Mouse (Mus musculus) intestine, embryonic 15.5 days (tissue): ENCODE results near the gene Lats2. TPM values are rescaled to one million over a fixed set of nuclear protein-coding genes. Genes with fewer than 3 reads are reported as not detected.

Source experiments
- ATAC-seq: fragments of 200-750 bp; cut with Nextera tagmentation; 2 replicates; pipeline ENCODE4 v1.8.0; 2017; ENCODE audit warnings: moderate TSS enrichment, moderate library complexity
- H3K27ac ChIP-seq: fragments of 300-500 bp; sonication (generic); 2 replicates; pipeline ENCODE4 v1.5.1; 2015; ENCODE audit warnings: mild to moderate bottlenecking, inconsistent platforms
- H3K27me3 ChIP-seq: fragments of 300-500 bp; sonication (generic); replicated peaks from 2 replicates; pipeline ENCODE4 v1.6.1; 2015; ENCODE audit warnings: inconsistent platforms
- H3K36me3 ChIP-seq: fragments of 300-500 bp; sonication (generic); 2 replicates; pipeline ENCODE4 v1.6.1; 2015; ENCODE audit warnings: inconsistent platforms
- H3K4me1 ChIP-seq: fragments of 300-500 bp; sonication (generic); replicated peaks from 2 replicates; pipeline ENCODE4 v1.6.1; 2015; ENCODE audit warnings: inconsistent platforms
- H3K4me2 ChIP-seq: fragments of 300-500 bp; sonication (generic); replicated peaks from 2 replicates; pipeline ENCODE4 v1.6.1; 2015; ENCODE audit warnings: mild to moderate bottlenecking, inconsistent platforms
- H3K4me3 ChIP-seq: fragments of 300-500 bp; sonication (generic); replicated peaks from 2 replicates; pipeline ENCODE4 v1.5.1; 2015; ENCODE audit warnings: inconsistent platforms
- H3K9ac ChIP-seq: fragments of 300-500 bp; sonication (generic); 2 replicates; pipeline ENCODE4 v1.6.1; 2015; ENCODE audit warnings: inconsistent platforms
- H3K9me3 ChIP-seq: fragments of 300-500 bp; sonication (generic); 2 replicates; pipeline ENCODE4 v1.6.1; 2016; ENCODE audit warnings: inconsistent platforms
- WGBS: fragments of 180-500 bp; shearing (Covaris S2); methylation state at CpG from one replicate; pipeline ENCODE4 v1.1.7; 2015; 5-methylcytosine and 5-hydroxymethylcytosine counted together
- polyA plus RNA-seq: library from polyadenylated mRNA; unstranded; fragments of >200 nt; fragmentation: Nextera tagmentation; extraction: Ambion mirVana; gene quantifications from 2 replicates; pipeline ENCODE4 v1.2.1, GENCODE M21; 2015

Gene Lats2
- polyA plus RNA-seq, 1 experiment from 2014 or later = 16.9 TPM

DNA sequence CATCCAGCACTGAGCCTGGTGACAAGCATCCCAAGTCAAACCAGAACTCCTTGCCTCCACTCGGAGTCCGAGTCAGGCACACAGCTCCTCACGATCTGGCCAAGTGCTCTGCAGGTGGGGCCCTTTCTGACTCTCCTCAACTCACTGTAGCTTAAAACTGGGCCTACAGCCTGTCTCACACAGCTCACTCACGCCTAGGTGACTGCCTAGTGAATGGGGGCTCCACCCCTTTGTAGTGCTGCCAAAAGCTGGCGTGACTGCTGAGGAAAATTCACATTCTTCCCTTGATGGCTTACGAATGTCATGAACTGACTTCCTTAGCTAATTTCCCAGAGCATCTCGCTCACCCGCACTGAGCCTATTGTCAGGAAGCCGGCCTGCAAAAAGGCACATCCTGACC lies 27.7 kb downstream of the Lats2 start:
- H3K4me3 ChIP-seq = no peak overlapping the region
- H3K4me1 ChIP-seq = peaks cover 34% of the 10 kb centered on the region
- H3K27ac ChIP-seq = peak overlapping the region; percentile 77
- H3K36me3 ChIP-seq = peaks cover 6% of the 10 kb centered on the region; the same call in 1 of the 2 replicates
- 0 out of 2 replicates have a peak, but pooled peaks cover 5% of the 10 kb centered on the region for H3K9me3 ChIP-seq
- peak overlapping the region; percentile 17; the same call in 1 of the 2 replicates for H3K9ac ChIP-seq
- peak; percentile 64 for ATAC-seq
- no peaks in the 10 kb centered on the region for H3K27me3 ChIP-seq
- 34% methylated on average over 9 of the region's 9 CpGs for WGBS
- H3K4me2 ChIP-seq = peak overlapping the region; percentile 30; the same call in 1 of the 2 replicates

DNA sequence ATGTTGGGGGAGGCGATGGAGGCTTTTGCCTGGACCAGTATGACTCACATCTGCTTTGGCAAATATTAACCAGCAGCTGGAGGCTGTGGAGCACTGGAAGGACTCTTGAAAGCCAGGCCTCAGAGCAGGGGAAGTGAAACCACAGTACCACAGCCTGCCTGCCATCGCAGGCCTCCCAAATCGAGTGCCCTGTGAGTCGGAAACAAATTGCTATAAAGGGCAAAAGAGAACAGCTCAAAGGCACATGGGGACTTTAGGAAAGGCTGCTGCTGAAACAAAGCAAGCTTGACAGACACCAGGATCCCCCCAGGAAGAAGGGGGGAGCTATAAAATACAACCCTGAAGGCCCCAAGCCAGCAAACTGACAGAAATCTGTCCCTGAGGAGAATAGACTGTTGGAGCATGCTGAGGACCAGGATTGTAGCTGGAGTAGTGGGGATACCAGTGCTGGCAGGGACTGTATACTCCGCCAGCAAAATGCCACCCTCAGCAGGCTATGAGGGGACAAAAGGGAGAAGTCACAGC lies 28.2 kb downstream of the Lats2 start:
- Histone ChIP-seq H3K9ac (peak overlapping the region; percentile 17; the same call in 1 of the 2 replicates), H3K27ac (peak overlapping the region; percentile 77), H3K27me3 (no peaks in the 10 kb centered on the region), H3K4me3 (no peak overlapping the region), H3K4me1 (peaks cover 30% of the 10 kb centered on the region), H3K9me3 (0 out of 2 replicates have a peak, but pooled peaks cover 5% of the 10 kb centered on the region), H3K36me3 (peaks cover 6% of the 10 kb centered on the region; the same call in 1 of the 2 replicates), H3K4me2 (peak overlapping the region; percentile 30; the same call in 1 of the 2 replicates)
- 40% methylated on average over 5 of the region's 5 CpGs for WGBS
- ATAC-seq = peak; percentile 94

DNA sequence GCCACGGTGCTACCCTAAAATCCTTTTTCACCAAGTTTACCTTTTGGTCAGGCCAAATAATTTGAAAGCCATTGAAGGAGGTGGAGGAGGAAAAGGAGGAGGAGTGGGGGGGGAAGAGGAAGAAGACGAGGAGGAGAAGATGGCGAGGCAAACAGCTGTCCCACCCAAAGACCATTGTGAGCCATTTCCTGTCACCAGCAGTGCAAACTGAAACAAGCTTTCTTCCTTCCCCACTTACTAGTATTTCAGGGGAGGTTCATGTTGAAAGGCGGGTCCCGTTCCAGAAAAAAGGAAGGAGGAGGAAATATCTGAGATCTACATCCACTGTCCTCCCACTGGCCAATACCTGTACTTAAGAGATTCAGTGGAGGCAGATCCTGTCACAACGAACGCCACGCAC lies 28.8 kb downstream of the Lats2 start:
- peak overlapping the region; percentile 77 for H3K27ac ChIP-seq
- H3K4me1 ChIP-seq = peaks cover 25% of the 10 kb centered on the region

DNA sequence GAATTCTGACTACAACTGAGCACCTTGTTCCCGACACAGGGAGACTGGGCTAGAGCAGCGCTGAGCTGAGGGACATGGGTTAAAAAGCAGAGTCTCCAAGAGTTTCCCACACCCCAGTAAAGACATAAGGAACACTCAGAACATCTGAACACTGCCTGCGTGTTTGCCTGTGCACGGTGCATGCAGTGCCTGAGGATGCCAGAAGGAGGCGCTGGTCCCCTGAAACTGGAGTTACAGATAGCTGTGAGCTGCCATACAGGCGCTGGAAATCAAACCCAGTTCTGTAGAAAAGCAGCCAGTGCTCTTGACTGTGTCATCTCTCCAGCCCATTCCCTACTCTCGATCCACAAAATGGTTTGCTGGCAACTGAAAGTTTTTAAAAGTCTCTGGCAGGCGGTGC lies 32.0 kb downstream of the Lats2 start:
- Histone ChIP-seq H3K4me1 (peaks cover 18% of the 10 kb centered on the region), H3K9me3 (0 out of 2 replicates have a peak, but pooled peaks cover 5% of the 10 kb centered on the region), H3K4me3 (no peak overlapping the region), H3K27ac (no peak overlapping the region), H3K36me3 (peaks cover 6% of the 10 kb centered on the region; the same call in 1 of the 2 replicates), H3K27me3 (no peaks in the 10 kb centered on the region), H3K4me2 (no peak overlapping the region), H3K9ac (no peak overlapping the region)
- WGBS = 77% methylated on average over 8 of the region's 8 CpGs
- ATAC-seq = no peak

More for the DNA sequence above, 28.8 kb downstream of the Lats2 start:
- Histone ChIP-seq H3K9me3 (0 out of 2 replicates have a peak, but pooled peaks cover 5% of the 10 kb centered on the region), H3K9ac (no peak overlapping the region), H3K36me3 (peaks cover 6% of the 10 kb centered on the region; the same call in 1 of the 2 replicates), H3K4me3 (no peak overlapping the region), H3K4me2 (no peak overlapping the region), H3K27me3 (no peaks in the 10 kb centered on the region)
- ATAC-seq = no peak
- WGBS = 70% methylated on average over 8 of the region's 8 CpGs

DNA sequence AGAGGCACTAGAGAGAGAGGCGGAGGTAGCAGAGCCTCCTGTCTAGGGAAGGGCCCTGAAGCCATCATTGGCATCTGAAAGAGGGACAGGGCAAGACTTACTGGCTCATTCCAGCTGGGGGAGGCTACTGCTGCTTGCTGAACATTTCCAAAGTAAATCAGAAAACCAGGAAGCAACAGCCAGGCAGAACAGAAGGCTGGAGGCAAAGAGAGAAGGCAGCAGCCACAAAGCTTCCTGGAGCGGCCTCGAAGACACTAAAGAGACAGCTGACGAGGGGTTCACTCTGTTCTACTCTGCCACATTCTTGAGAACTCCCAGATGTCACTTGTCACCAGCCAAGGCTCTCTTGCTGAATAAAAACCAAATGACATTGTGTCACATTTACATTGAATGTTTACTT lies 33.7 kb downstream of the Lats2 start:
- no peak for ATAC-seq
- WGBS = 70% methylated on average over 4 of the region's 4 CpGs

DNA sequence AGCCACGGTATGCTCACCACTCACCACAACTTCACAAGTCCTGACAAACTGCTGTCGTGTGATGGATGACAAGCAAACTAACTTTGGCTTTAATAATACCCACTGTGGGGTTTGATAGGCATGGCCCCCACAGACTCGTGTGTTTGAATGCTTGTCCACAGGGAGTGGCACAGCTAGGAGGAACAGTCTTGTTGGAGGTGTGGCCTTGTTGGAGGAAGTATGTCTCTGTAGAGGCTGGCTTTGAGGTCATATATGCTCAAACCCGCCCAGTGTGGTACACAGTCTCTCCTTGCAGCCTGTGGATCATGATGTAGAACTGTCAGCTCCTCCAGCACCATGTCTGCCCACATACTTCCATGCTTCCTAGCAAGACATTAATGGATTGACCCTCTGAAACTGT lies 39.9 kb downstream of the Lats2 start:
- no peaks in the 10 kb centered on the region for H3K9me3 ChIP-seq
- no peak overlapping the region for H3K4me3 ChIP-seq
- ATAC-seq = no peak
- WGBS = 74% methylated on average over 4 of the region's 4 CpGs
- no peaks in the 10 kb centered on the region for H3K27me3 ChIP-seq
- H3K36me3 ChIP-seq = peaks cover 3% of the 10 kb centered on the region; the same call in 1 of the 2 replicates
- no peaks in the 10 kb centered on the region for H3K4me1 ChIP-seq
- H3K27ac ChIP-seq = no peak overlapping the region
- no peak overlapping the region for H3K4me2 ChIP-seq
- no peak overlapping the region for H3K9ac ChIP-seq

More for the DNA sequence above, 33.7 kb downstream of the Lats2 start:
- Histone ChIP-seq H3K36me3 (peaks cover 6% of the 10 kb centered on the region; the same call in 1 of the 2 replicates), H3K4me3 (no peak overlapping the region), H3K9ac (no peak overlapping the region), H3K27me3 (no peaks in the 10 kb centered on the region), H3K4me2 (no peak overlapping the region), H3K4me1 (0 out of 2 replicates have a peak, but pooled peaks cover 1% of the 10 kb centered on the region), H3K9me3 (0 out of 2 replicates have a peak, but pooled peaks cover 5% of the 10 kb centered on the region), H3K27ac (no peak overlapping the region)

DNA sequence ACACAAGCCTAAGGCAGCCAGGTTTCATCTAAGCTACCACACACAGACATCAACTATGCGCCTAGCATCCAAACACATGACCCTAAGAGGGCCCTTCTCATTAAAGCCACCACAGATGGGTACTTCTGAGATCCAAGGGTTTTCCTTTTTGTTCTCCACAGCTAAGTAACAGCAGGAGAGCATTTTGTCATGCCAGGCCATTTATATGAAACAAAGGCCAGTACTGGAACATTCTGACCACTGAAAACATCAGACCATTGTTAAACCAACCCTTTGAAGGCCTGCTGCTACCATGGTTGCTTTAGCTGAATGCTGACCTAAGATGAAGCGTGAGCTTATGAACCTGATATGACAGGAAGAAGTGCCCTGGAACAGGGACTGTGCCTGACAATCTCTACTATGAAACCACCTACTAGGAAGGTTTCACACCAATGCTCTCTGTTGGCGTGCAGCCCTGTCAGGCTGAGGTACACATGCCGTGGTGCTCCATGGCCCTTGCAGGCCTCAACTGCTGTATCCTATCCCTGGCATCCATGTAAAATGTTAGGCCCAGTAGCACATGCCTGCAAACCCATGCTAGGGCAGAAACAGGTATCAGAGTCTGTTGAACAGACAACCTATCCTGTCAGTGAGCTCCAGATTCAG lies 41.5 kb downstream of the Lats2 start:
- WGBS = 96% methylated on average over 4 of the region's 4 CpGs
- H3K27ac ChIP-seq = no peak overlapping the region

DNA sequence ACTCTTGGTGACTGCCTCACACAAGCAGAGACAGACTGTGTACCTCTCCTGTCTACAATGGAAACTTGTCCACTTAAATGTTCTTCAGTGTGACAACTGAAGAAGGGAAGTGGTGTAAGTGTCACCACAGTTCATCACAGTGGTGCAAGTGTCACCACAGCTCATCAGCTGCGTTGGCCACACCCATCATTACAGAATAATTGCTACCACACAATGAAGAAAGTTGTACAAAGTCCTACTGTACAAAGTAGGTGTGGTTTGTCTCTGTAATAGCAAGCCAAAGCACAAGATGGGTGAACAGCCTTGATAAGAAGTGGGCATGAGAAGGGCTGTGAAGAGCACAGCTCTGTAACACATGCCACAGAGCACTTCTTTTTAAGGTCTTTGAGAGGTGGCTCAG lies 45.3 kb downstream of the Lats2 start:
- Histone ChIP-seq H3K9me3 (no peaks in the 10 kb centered on the region), H3K4me3 (no peak overlapping the region), H3K9ac (no peak overlapping the region), H3K4me2 (no peak overlapping the region), H3K4me1 (0 out of 2 replicates have a peak, but pooled peaks cover 3% of the 10 kb centered on the region), H3K36me3 (peaks cover 3% of the 10 kb centered on the region; the same call in 1 of the 2 replicates), H3K27ac (no peak overlapping the region), H3K27me3 (no peaks in the 10 kb centered on the region)
- peak; percentile 61 for ATAC-seq
- WGBS = 71% methylated on average over 1 of the region's 1 CpGs

More for the DNA sequence above, 41.5 kb downstream of the Lats2 start:
- H3K27me3 ChIP-seq = no peaks in the 10 kb centered on the region
- no peak for ATAC-seq
- no peak overlapping the region for H3K4me2 ChIP-seq
- H3K9me3 ChIP-seq = no peaks in the 10 kb centered on the region
- H3K4me3 ChIP-seq = no peak overlapping the region
- no peaks in the 10 kb centered on the region for H3K4me1 ChIP-seq
- no peak overlapping the region for H3K9ac ChIP-seq
- peaks cover 3% of the 10 kb centered on the region; the same call in 1 of the 2 replicates for H3K36me3 ChIP-seq

DNA sequence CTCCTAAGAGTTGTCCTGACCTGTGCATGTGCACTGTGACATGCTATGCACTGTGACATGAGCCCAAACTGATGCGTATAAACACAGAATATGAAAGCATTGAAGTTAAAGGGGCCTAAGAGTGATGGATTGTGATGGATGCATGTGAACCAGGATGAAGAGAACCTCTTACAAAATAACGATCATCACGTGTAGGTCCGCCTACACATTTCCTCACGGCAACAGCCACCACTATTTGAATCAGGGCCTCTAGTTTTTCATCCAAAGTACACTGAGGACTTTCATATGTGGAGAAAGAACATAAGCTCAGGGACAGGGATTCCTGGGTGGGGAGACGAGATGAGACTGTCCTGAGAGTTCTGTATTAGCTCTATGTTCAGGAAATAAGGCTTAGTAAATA lies 47.1 kb downstream of the Lats2 start:
- Histone ChIP-seq H3K4me3 (no peak overlapping the region), H3K4me1 (peaks cover 15% of the 10 kb centered on the region), H3K36me3 (no peaks in the 10 kb centered on the region), H3K27ac (no peak overlapping the region), H3K9ac (no peak overlapping the region), H3K4me2 (no peak overlapping the region), H3K9me3 (no peaks in the 10 kb centered on the region), H3K27me3 (no peaks in the 10 kb centered on the region)
- ATAC-seq = no peak
- 83% methylated on average over 6 of the region's 6 CpGs for WGBS

DNA sequence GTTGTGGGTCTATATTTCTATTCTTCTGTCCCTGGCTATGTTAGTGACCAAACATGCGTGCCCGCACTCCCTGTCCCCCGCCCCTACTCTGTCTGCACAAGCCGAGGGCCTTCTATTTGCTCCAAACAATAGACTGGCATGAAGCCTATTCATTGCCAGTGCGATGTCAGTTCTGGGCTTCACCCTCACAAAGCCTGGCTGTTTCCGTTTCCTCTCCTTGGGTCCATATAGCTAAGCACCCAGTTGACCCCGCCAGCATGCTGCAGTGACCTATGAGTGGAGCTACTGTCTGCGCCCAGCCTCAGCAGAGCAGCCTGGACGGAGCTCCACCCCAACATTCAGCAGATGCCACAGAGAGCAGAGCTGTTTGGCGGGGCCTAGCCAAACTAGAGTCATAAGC lies 49.0 kb downstream of the Lats2 start:
- H3K9me3 ChIP-seq = no peaks in the 10 kb centered on the region
- H3K4me3 ChIP-seq = no peak overlapping the region
- H3K27me3 ChIP-seq = no peaks in the 10 kb centered on the region
- 70% methylated on average over 10 of the region's 10 CpGs for WGBS
- H3K27ac ChIP-seq = no peak overlapping the region
- no peaks in the 10 kb centered on the region for H3K36me3 ChIP-seq
- H3K4me2 ChIP-seq = no peak overlapping the region
- peaks cover 15% of the 10 kb centered on the region for H3K4me1 ChIP-seq
- ATAC-seq = no peak
- H3K9ac ChIP-seq = no peak overlapping the region

DNA sequence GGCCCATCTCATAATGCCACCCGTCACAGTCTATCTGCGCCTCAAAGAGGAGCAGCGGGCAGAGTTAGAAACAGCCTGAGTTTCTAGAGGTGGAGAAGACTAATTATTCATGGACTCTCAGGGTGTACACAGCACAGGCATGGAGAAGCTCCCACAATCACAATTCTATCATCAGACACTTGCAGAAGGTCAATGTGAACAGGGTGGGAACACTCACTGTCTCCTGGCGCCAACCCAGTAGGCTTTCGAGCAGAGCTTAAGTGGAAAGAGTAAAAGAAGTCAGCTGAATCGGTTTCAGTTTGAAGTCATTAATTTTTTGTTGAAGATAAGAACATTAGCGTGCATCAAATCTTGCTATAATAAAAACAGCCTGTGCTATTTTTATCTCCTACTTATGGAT lies 49.6 kb downstream of the Lats2 start:
- H3K27ac ChIP-seq = 0 out of 2 replicates have a peak overlapping the region, but pooled peaks have one; percentile 32
- no peak for ATAC-seq
- no peak overlapping the region for H3K4me3 ChIP-seq
- no peaks in the 10 kb centered on the region for H3K36me3 ChIP-seq
- no peaks in the 10 kb centered on the region for H3K27me3 ChIP-seq
- H3K9me3 ChIP-seq = no peaks in the 10 kb centered on the region
- H3K9ac ChIP-seq = no peak overlapping the region
- H3K4me2 ChIP-seq = no peak overlapping the region
- H3K4me1 ChIP-seq = peaks cover 15% of the 10 kb centered on the region
- WGBS = 71% methylated on average over 7 of the region's 7 CpGs

DNA sequence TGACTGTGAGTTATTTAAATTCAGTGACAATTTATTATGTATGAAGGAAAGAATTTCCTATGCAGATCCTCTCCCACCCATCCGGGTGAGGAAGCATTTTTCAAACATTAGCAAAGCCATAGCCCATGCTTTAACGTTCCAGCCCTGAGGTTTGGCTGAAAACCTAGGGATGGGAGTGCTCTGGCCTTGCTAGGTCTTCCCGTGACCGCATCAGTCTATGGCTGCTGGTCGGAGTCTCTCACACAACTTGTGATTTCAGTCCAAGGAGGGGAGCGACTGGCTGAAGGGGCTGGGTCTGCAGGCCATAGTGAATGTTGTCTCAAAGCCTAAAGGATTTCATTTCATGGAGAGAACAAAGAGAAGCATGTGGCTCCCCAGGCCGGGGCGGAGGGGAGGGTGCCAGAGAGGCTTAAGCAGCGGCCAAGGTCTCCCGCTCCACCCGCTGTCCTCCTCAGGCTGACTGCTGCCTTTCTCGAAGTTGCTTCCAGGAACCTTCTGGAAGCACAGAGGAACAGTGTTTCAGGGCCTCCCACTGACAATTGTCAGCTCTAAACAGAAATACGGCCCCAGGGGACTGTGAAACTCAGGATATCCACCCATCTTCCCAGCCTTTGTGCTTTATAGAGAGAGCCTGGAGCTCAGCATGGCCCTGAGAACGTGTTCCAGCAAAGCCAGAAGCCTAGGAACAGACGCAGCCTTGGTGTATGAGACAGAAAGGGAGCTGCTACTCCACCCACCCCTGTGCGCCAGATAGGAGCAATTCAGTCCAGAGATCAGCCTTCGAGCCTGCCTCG lies 50.9 kb downstream of the Lats2 start:
- Histone ChIP-seq H3K9ac (no peak overlapping the region), H3K4me2 (no peak overlapping the region)
- peak; percentile 67 for ATAC-seq

More for the DNA sequence above, 50.9 kb downstream of the Lats2 start:
- peaks cover 15% of the 10 kb centered on the region for H3K4me1 ChIP-seq
- no peaks in the 10 kb centered on the region for H3K9me3 ChIP-seq
- H3K27me3 ChIP-seq = no peaks in the 10 kb centered on the region
- no peaks in the 10 kb centered on the region for H3K36me3 ChIP-seq
- peak overlapping the region; percentile 76 for H3K27ac ChIP-seq
- 49% methylated on average over 18 of the region's 18 CpGs for WGBS
- no peak overlapping the region for H3K4me3 ChIP-seq
